Mouse (Mus musculus) lung, embryonic 15.5 days (tissue): Measurements from ENCODE around the gene Plekhj1. TPM values are rescaled to one million over a fixed set of nuclear protein-coding genes. Genes with fewer than 3 reads are reported as not detected.

ENCODE experiments used
- ATAC-seq: fragments of 200-750 bp; cut with Nextera tagmentation; 2 replicates; pipeline ENCODE4 v1.8.0; 2017; ENCODE audit warnings: moderate number of reproducible peaks, borderline replicate concordance; ENCODE audit not compliant: low FRiP score, low TSS enrichment; ENCODE audit errors: extremely low read depth
- H3K27ac ChIP-seq: fragments of 300-500 bp; sonication (generic); 2 replicates; pipeline ENCODE4 v1.5.1; 2015; ENCODE audit warnings: moderate library complexity, mild to moderate bottlenecking, inconsistent platforms
- H3K27me3 ChIP-seq: fragments of 300-500 bp; sonication (generic); 2 replicates; pipeline ENCODE4 v1.6.1; 2015; ENCODE audit warnings: inconsistent platforms
- H3K36me3 ChIP-seq: fragments of 300-500 bp; sonication (generic); 2 replicates; pipeline ENCODE4 v1.6.1; 2015; ENCODE audit warnings: inconsistent platforms
- H3K4me1 ChIP-seq: fragments of 300-500 bp; sonication (generic); 2 replicates; pipeline ENCODE4 v1.6.1; 2015; ENCODE audit warnings: inconsistent platforms
- H3K4me2 ChIP-seq: fragments of 300-500 bp; sonication (generic); 2 replicates; pipeline ENCODE4 v1.6.1; 2015; ENCODE audit warnings: inconsistent platforms, mild to moderate bottlenecking, moderate library complexity
- H3K4me3 ChIP-seq: fragments of 300-500 bp; sonication (generic); 2 replicates; pipeline ENCODE4 v1.5.1; 2015; ENCODE audit warnings: mild to moderate bottlenecking, inconsistent platforms
- H3K9ac ChIP-seq: fragments of 300-500 bp; sonication (generic); 2 replicates; pipeline ENCODE4 v1.6.1; 2015; ENCODE audit warnings: inconsistent platforms
- H3K9me3 ChIP-seq: fragments of 300-500 bp; sonication (generic); 2 replicates; pipeline ENCODE4 v1.6.1; 2016; ENCODE audit warnings: inconsistent platforms
- WGBS: fragments of 180-500 bp; shearing (Covaris S2); methylation state at CpG from one replicate; pipeline ENCODE4 v1.1.7; 2015; 5-methylcytosine and 5-hydroxymethylcytosine counted together
- polyA plus RNA-seq: library from polyadenylated mRNA; unstranded; fragments of >200 nt; fragmentation: Nextera tagmentation; extraction: Ambion mirVana; gene quantifications from 2 replicates; pipeline ENCODE4 v1.2.1, GENCODE M21; 2015

Plekhj1 gene
- polyA plus RNA-seq, 1 experiment from 2014 or later, result 118 TPM

GRCm38 (mm10) chr10:80808985-80809632 lies 10.7 kb upstream of the Plekhj1 start:
- Histone ChIP-seq H3K9me3 (no peaks in the 10 kb centered on the region), H3K4me2 (peak overlapping the region; percentile 47), H3K4me3 (peak overlapping the region; percentile 16), H3K9ac (peak overlapping the region; percentile 33; the same call in 1 of the 2 replicates), H3K27ac (no peak overlapping the region), H3K27me3 (peaks cover 36% of the 10 kb centered on the region), H3K36me3 (peaks cover 8% of the 10 kb centered on the region), H3K4me1 (peaks cover 36% of the 10 kb centered on the region)
- 7% methylated on average over 17 of the region's 18 CpGs for WGBS
- ATAC-seq, result no peak

GRCm38 (mm10) chr10:80808099-80808984 lies 9.9 kb upstream of the Plekhj1 start:
- Histone ChIP-seq H3K36me3 (peaks cover 15% of the 10 kb centered on the region), H3K27ac (no peak overlapping the region), H3K27me3 (peaks cover 36% of the 10 kb centered on the region), H3K4me2 (peak overlapping the region; percentile 91), H3K9ac (peak overlapping the region; percentile 33; the same call in 1 of the 2 replicates), H3K9me3 (no peaks in the 10 kb centered on the region), H3K4me3 (peak overlapping the region; percentile 16), H3K4me1 (peaks cover 36% of the 10 kb centered on the region)
- ATAC-seq, result no peak
- WGBS, result 16% methylated on average over 40 of the region's 40 CpGs

GRCm38 (mm10) chr10:80807057-80807627 lies 8.7 kb upstream of the Plekhj1 start:
- ATAC-seq, result peak; percentile 63
- Histone ChIP-seq H3K4me2 (peak overlapping the region; percentile 91), H3K9ac (peak overlapping the region; percentile 58), H3K36me3 (peaks cover 27% of the 10 kb centered on the region), H3K27ac (peak overlapping the region; percentile 71), H3K9me3 (no peaks in the 10 kb centered on the region), H3K27me3 (peaks cover 34% of the 10 kb centered on the region), H3K4me3 (peak overlapping the region; percentile 42), H3K4me1 (peaks cover 36% of the 10 kb centered on the region)
- WGBS, result 0% methylated on average over 55 of the region's 58 CpGs

- peak overlapping the region; percentile 42 for H3K4me3 ChIP-seq
- H3K4me1 ChIP-seq, result peaks cover 36% of the 10 kb centered on the region
- H3K27me3 ChIP-seq, result peaks cover 32% of the 10 kb centered on the region
- no peaks in the 10 kb centered on the region for H3K9me3 ChIP-seq
- H3K36me3 ChIP-seq, result peaks cover 34% of the 10 kb centered on the region
- ATAC-seq, result no peak
- peak overlapping the region; percentile 91 for H3K4me2 ChIP-seq
- 41% methylated on average over 34 of the region's 34 CpGs for WGBS
- H3K27ac ChIP-seq, result peak overlapping the region; percentile 71
- peak overlapping the region; percentile 58 for H3K9ac ChIP-seq
Measured at GRCm38 (mm10) chr10:80806341-80807056, 8.1 kb upstream of the Plekhj1 start.

GRCm38 (mm10) chr10:80805925-80806324 lies 7.5 kb upstream of the Plekhj1 start:
- Histone ChIP-seq H3K9ac (no peak overlapping the region), H3K27ac (no peak overlapping the region), H3K9me3 (no peaks in the 10 kb centered on the region), H3K4me1 (peaks cover 36% of the 10 kb centered on the region), H3K36me3 (peaks cover 39% of the 10 kb centered on the region), H3K4me2 (no peak overlapping the region), H3K27me3 (peaks cover 32% of the 10 kb centered on the region), H3K4me3 (no peak overlapping the region)
- peak; percentile 9; the same call in 1 of the 2 replicates for ATAC-seq
- WGBS, result 9% methylated on average over 3 of the region's 3 CpGs

GRCm38 (mm10) chr10:80805322-80805721 lies 6.9 kb upstream of the Plekhj1 start:
- Histone ChIP-seq H3K4me1 (peaks cover 38% of the 10 kb centered on the region), H3K27ac (no peak overlapping the region)

GRCm38 (mm10) chr10:80804916-80805315 lies 6.5 kb upstream of the Plekhj1 start, which contains the start of gene Amh:
Gene Amh (plus strand): TSS chr10:80805243.
- ATAC-seq, result no peak
- WGBS, result 69% methylated on average over 6 of the region's 6 CpGs
- peaks cover 45% of the 10 kb centered on the region for H3K36me3 ChIP-seq
- no peak within 1 kb of the TSS for H3K27ac ChIP-seq
- no peak within 1 kb of the TSS for H3K4me3 ChIP-seq
- no peak within 1 kb of the TSS for H3K4me2 ChIP-seq
- no peak within 1 kb of the TSS for H3K9ac ChIP-seq
- H3K4me1 ChIP-seq, result peaks cover 40% of the 10 kb centered on the region
- H3K9me3 ChIP-seq, result no peaks in the 10 kb centered on the region
- H3K27me3 ChIP-seq, result peaks cover 28% of the 10 kb centered on the region

More at GRCm38 (mm10) chr10:80805322-80805721, 6.9 kb upstream of the Plekhj1 start:
- 71% methylated on average over 5 of the region's 5 CpGs for WGBS
- Histone ChIP-seq H3K27me3 (peaks cover 32% of the 10 kb centered on the region), H3K9ac (no peak overlapping the region), H3K36me3 (peaks cover 45% of the 10 kb centered on the region), H3K9me3 (no peaks in the 10 kb centered on the region), H3K4me3 (no peak overlapping the region), H3K4me2 (no peak overlapping the region)
- no peak for ATAC-seq

GRCm38 (mm10) chr10:80804340-80804739 lies 5.9 kb upstream of the Plekhj1 start:
- H3K4me2 ChIP-seq, result no peak overlapping the region
- peaks cover 23% of the 10 kb centered on the region; the same call in 1 of the 2 replicates for H3K27me3 ChIP-seq
- H3K36me3 ChIP-seq, result peaks cover 45% of the 10 kb centered on the region
- H3K9ac ChIP-seq, result no peak overlapping the region
- no peak overlapping the region for H3K27ac ChIP-seq
- peaks cover 43% of the 10 kb centered on the region for H3K4me1 ChIP-seq
- ATAC-seq, result no peak
- no peaks in the 10 kb centered on the region for H3K9me3 ChIP-seq
- WGBS, result 94% methylated on average over 2 of the region's 2 CpGs
- H3K4me3 ChIP-seq, result no peak overlapping the region

GRCm38 (mm10) chr10:80802996-80803395 lies 4.6 kb upstream of the Plekhj1 start:
- H3K4me2 ChIP-seq, result no peak overlapping the region
- H3K27me3 ChIP-seq, result peaks cover 10% of the 10 kb centered on the region; the same call in 1 of the 2 replicates
- no peak for ATAC-seq
- no peak overlapping the region for H3K27ac ChIP-seq
- WGBS, result 74% methylated on average over 3 of the region's 3 CpGs
- no peak overlapping the region for H3K4me3 ChIP-seq
- H3K36me3 ChIP-seq, result peaks cover 45% of the 10 kb centered on the region
- peaks cover 30% of the 10 kb centered on the region for H3K4me1 ChIP-seq
- no peak overlapping the region for H3K9ac ChIP-seq
- H3K9me3 ChIP-seq, result no peaks in the 10 kb centered on the region

GRCm38 (mm10) chr10:80802204-80802912 lies 3.9 kb upstream of the Plekhj1 start:
- ATAC-seq, result no peak
- no peak overlapping the region for H3K4me3 ChIP-seq
- H3K36me3 ChIP-seq, result peaks cover 45% of the 10 kb centered on the region
- H3K27me3 ChIP-seq, result peaks cover 10% of the 10 kb centered on the region; the same call in 1 of the 2 replicates
- H3K9ac ChIP-seq, result no peak overlapping the region
- WGBS, result 82% methylated on average over 10 of the region's 10 CpGs
- no peaks in the 10 kb centered on the region for H3K9me3 ChIP-seq
- peaks cover 25% of the 10 kb centered on the region for H3K4me1 ChIP-seq
- H3K27ac ChIP-seq, result no peak overlapping the region
- no peak overlapping the region for H3K4me2 ChIP-seq
